Mouse (Mus musculus) liver, embryonic 15.5 days (tissue): ENCODE results near the gene Rab22a. TPM values are rescaled to one million over a fixed set of nuclear protein-coding genes. Genes with fewer than 3 reads are reported as not detected.

Experiments used
- ATAC-seq: fragments of 200-750 bp; cut with Nextera tagmentation; 2 replicates; pipeline ENCODE4 v1.8.0; 2017; ENCODE audit warnings: moderate number of reproducible peaks, mild to moderate bottlenecking, moderate library complexity; ENCODE audit not compliant: insufficient read depth
- H3K27ac ChIP-seq: fragments of 300-500 bp; sonication (generic); replicated peaks from 2 replicates; pipeline ENCODE4 v1.5.1; 2015; ENCODE audit warnings: mild to moderate bottlenecking, inconsistent platforms
- H3K27me3 ChIP-seq: fragments of 300-500 bp; sonication (generic); 2 replicates; pipeline ENCODE4 v1.6.1; 2015; ENCODE audit warnings: mild to moderate bottlenecking, inconsistent platforms
- H3K36me3 ChIP-seq: fragments of 300-500 bp; sonication (generic); replicated peaks from 2 replicates; pipeline ENCODE4 v1.6.1; 2015; ENCODE audit warnings: moderate library complexity, mild to moderate bottlenecking, inconsistent platforms
- H3K4me1 ChIP-seq: fragments of 300-500 bp; sonication (generic); replicated peaks from 2 replicates; pipeline ENCODE4 v1.6.1; 2015; ENCODE audit warnings: inconsistent platforms
- H3K4me2 ChIP-seq: fragments of 300-500 bp; sonication (generic); 2 replicates; pipeline ENCODE4 v1.6.1; 2015; ENCODE audit warnings: moderate library complexity, mild to moderate bottlenecking, inconsistent platforms
- H3K4me3 ChIP-seq: fragments of 300-500 bp; sonication (generic); replicated peaks from 2 replicates; pipeline ENCODE4 v1.5.1; 2015; ENCODE audit warnings: mild to moderate bottlenecking, inconsistent platforms
- H3K9ac ChIP-seq: fragments of 300-500 bp; sonication (generic); 2 replicates; pipeline ENCODE4 v1.6.1; 2015; ENCODE audit warnings: moderate library complexity, mild to moderate bottlenecking, inconsistent platforms
- H3K9me3 ChIP-seq: fragments of 300-500 bp; sonication (generic); replicated peaks from 2 replicates; pipeline ENCODE4 v1.6.1; 2016; ENCODE audit warnings: inconsistent platforms
- WGBS: fragments of 180-500 bp; shearing (Covaris S2); methylation state at CpG from one replicate; pipeline ENCODE4 v1.1.7; 2015; ENCODE audit warnings: mixed read lengths; ENCODE audit not compliant: insufficient replicate concordance; 5-methylcytosine and 5-hydroxymethylcytosine counted together
- polyA plus RNA-seq: library from polyadenylated mRNA; unstranded; fragments of >200 nt; fragmentation: Nextera tagmentation; extraction: Ambion mirVana; gene quantifications from 2 replicates; pipeline ENCODE4 v1.2.1, GENCODE M21; 2015

Gene Rab22a
- polyA plus RNA-seq, 1 experiment from 2014 or later, result 14.6 TPM

- no peak overlapping the region for H3K9ac ChIP-seq
- no peak overlapping the region for H3K4me3 ChIP-seq
- 59% methylated on average over 2 of the region's 2 CpGs for WGBS
Measured at GRCm38 (mm10) chr2:173672328-173672896, 12.9 kb downstream of the Rab22a start.

GRCm38 (mm10) chr2:173673469-173673868 lies 13.9 kb downstream of the Rab22a start:
- Histone ChIP-seq H3K9me3 (no peaks in the 10 kb centered on the region), H3K27ac (peak overlapping the region; percentile 11; the same call in 1 of the 2 replicates), H3K4me3 (no peak overlapping the region), H3K4me2 (no peak overlapping the region), H3K4me1 (peaks cover 36% of the 10 kb centered on the region), H3K27me3 (no peaks in the 10 kb centered on the region), H3K9ac (no peak overlapping the region), H3K36me3 (peaks cover 9% of the 10 kb centered on the region)
- ATAC-seq, result peak; percentile 45; the same call in 1 of the 2 replicates
- 59% methylated on average over 1 of the region's 1 CpGs for WGBS

More at GRCm38 (mm10) chr2:173672328-173672896, 12.9 kb downstream of the Rab22a start:
- no peak for ATAC-seq
- Histone ChIP-seq H3K36me3 (peaks cover 10% of the 10 kb centered on the region), H3K9me3 (no peaks in the 10 kb centered on the region), H3K4me1 (peaks cover 36% of the 10 kb centered on the region), H3K27ac (no peak overlapping the region), H3K27me3 (no peaks in the 10 kb centered on the region), H3K4me2 (no peak overlapping the region)

GRCm38 (mm10) chr2:173678593-173678992 lies 19.0 kb downstream of the Rab22a start:
- Histone ChIP-seq H3K9me3 (no peaks in the 10 kb centered on the region), H3K27ac (no peak overlapping the region), H3K4me3 (no peak overlapping the region), H3K4me2 (no peak overlapping the region), H3K27me3 (no peaks in the 10 kb centered on the region), H3K4me1 (peaks cover 26% of the 10 kb centered on the region), H3K9ac (no peak overlapping the region), H3K36me3 (peaks cover 16% of the 10 kb centered on the region; the same call in 1 of the 2 replicates)
- 71% methylated on average over 2 of the region's 2 CpGs for WGBS
- ATAC-seq, result no peak

GRCm38 (mm10) chr2:173679217-173679616 lies 19.7 kb downstream of the Rab22a start:
- Histone ChIP-seq H3K27me3 (no peaks in the 10 kb centered on the region), H3K9me3 (no peaks in the 10 kb centered on the region), H3K4me2 (no peak overlapping the region), H3K4me1 (peaks cover 26% of the 10 kb centered on the region), H3K27ac (no peak overlapping the region), H3K36me3 (peaks cover 19% of the 10 kb centered on the region; the same call in 1 of the 2 replicates), H3K9ac (no peak overlapping the region), H3K4me3 (no peak overlapping the region)
- 52% methylated on average over 3 of the region's 3 CpGs for WGBS
- no peak for ATAC-seq

- no peak overlapping the region for H3K27ac ChIP-seq
- H3K4me1 ChIP-seq, result peaks cover 26% of the 10 kb centered on the region
- 71% methylated on average over 1 of the region's 1 CpGs for WGBS
- no peak overlapping the region for H3K9ac ChIP-seq
- H3K27me3 ChIP-seq, result no peaks in the 10 kb centered on the region
- H3K36me3 ChIP-seq, result peaks cover 16% of the 10 kb centered on the region; the same call in 1 of the 2 replicates
- no peak overlapping the region for H3K4me2 ChIP-seq
- ATAC-seq, result no peak
- no peaks in the 10 kb centered on the region for H3K9me3 ChIP-seq
- H3K4me3 ChIP-seq, result no peak overlapping the region
Measured at GRCm38 (mm10) chr2:173680153-173680552, 20.6 kb downstream of the Rab22a start.

GRCm38 (mm10) chr2:173682773-173683172 lies 23.2 kb downstream of the Rab22a start:
- Histone ChIP-seq H3K27ac (no peak overlapping the region), H3K9me3 (no peaks in the 10 kb centered on the region), H3K36me3 (0 out of 2 replicates have a peak, but pooled peaks cover 10% of the 10 kb centered on the region), H3K9ac (no peak overlapping the region), H3K4me3 (no peak overlapping the region), H3K4me1 (peaks cover 17% of the 10 kb centered on the region), H3K27me3 (no peaks in the 10 kb centered on the region), H3K4me2 (no peak overlapping the region)
- peak; percentile 38; the same call in 1 of the 2 replicates for ATAC-seq
- 54% methylated on average over 10 of the region's 10 CpGs for WGBS

GRCm38 (mm10) chr2:173685781-173686361 lies 26.3 kb downstream of the Rab22a start:
- WGBS, result 43% methylated on average over 3 of the region's 3 CpGs
- Histone ChIP-seq H3K4me3 (no peak overlapping the region), H3K9me3 (no peaks in the 10 kb centered on the region), H3K27ac (no peak overlapping the region), H3K4me2 (no peak overlapping the region), H3K36me3 (peaks cover 26% of the 10 kb centered on the region), H3K4me1 (peaks cover 10% of the 10 kb centered on the region), H3K27me3 (no peaks in the 10 kb centered on the region), H3K9ac (no peak overlapping the region)
- no peak for ATAC-seq

- whole genome bisulfite sequencing, result 76% methylated on average over 5 of the region's 5 CpGs
- ATAC-seq, result no peak
- H3K27ac ChIP-seq, result no peak overlapping the region
Measured at GRCm38 (mm10) chr2:173687363-173687762, 27.8 kb downstream of the Rab22a start.

GRCm38 (mm10) chr2:173689835-173690234 lies 30.3 kb downstream of the Rab22a start:
- ATAC-seq, result no peak
- H3K9me3 ChIP-seq, result no peaks in the 10 kb centered on the region
- H3K36me3 ChIP-seq, result peaks cover 34% of the 10 kb centered on the region
- H3K27ac ChIP-seq, result no peak overlapping the region
- no peaks in the 10 kb centered on the region for H3K27me3 ChIP-seq
- H3K9ac ChIP-seq, result no peak overlapping the region
- H3K4me1 ChIP-seq, result no peaks in the 10 kb centered on the region
- no peak overlapping the region for H3K4me3 ChIP-seq
- no peak overlapping the region for H3K4me2 ChIP-seq

More at GRCm38 (mm10) chr2:173687363-173687762, 27.8 kb downstream of the Rab22a start:
- Histone ChIP-seq H3K36me3 (peaks cover 34% of the 10 kb centered on the region), H3K4me3 (no peak overlapping the region), H3K9ac (no peak overlapping the region), H3K4me2 (no peak overlapping the region), H3K27me3 (no peaks in the 10 kb centered on the region), H3K9me3 (no peaks in the 10 kb centered on the region), H3K4me1 (peaks cover 10% of the 10 kb centered on the region)

- H3K36me3 ChIP-seq, result peaks cover 53% of the 10 kb centered on the region
Measured at GRCm38 (mm10) chr2:173691748-173692147, 32.2 kb downstream of the Rab22a start.

GRCm38 (mm10) chr2:173692693-173693092 lies 33.1 kb downstream of the Rab22a start:
- Histone ChIP-seq H3K9me3 (no peaks in the 10 kb centered on the region), H3K4me1 (no peaks in the 10 kb centered on the region), H3K36me3 (peaks cover 62% of the 10 kb centered on the region), H3K4me3 (no peak overlapping the region), H3K4me2 (no peak overlapping the region), H3K9ac (no peak overlapping the region), H3K27me3 (no peaks in the 10 kb centered on the region), H3K27ac (no peak overlapping the region)
- no peak for ATAC-seq
- WGBS, result 75% methylated on average over 2 of the region's 2 CpGs

More at GRCm38 (mm10) chr2:173691748-173692147, 32.2 kb downstream of the Rab22a start:
- Histone ChIP-seq H3K4me2 (no peak overlapping the region), H3K4me3 (no peak overlapping the region), H3K27ac (no peak overlapping the region), H3K27me3 (no peaks in the 10 kb centered on the region), H3K9ac (no peak overlapping the region), H3K9me3 (no peaks in the 10 kb centered on the region), H3K4me1 (no peaks in the 10 kb centered on the region)
- 81% methylated on average over 6 of the region's 6 CpGs for WGBS
- ATAC-seq, result no peak
